Mouse (Mus musculus) midbrain, embryonic 16.5 days (tissue): ENCODE measurements around the gene Gria2. TPM values are rescaled to one million over a fixed set of nuclear protein-coding genes. Genes with fewer than 3 reads are reported as not detected.

Experiments
- ATAC-seq: fragments of 200-750 bp; cut with Nextera tagmentation; 2 replicates; pipeline ENCODE4 v1.8.0; 2017; ENCODE audit warnings: moderate TSS enrichment
- H3K27ac ChIP-seq: fragments of 300-500 bp; sonication (generic); 2 replicates; pipeline ENCODE4 v1.5.1; 2014; ENCODE audit warnings: mild to moderate bottlenecking, low read length, mixed read lengths
- H3K27me3 ChIP-seq: fragments of 300-500 bp; sonication (generic); 2 replicates; pipeline ENCODE4 v1.6.1; 2014; ENCODE audit warnings: low read depth, low read length, mixed read lengths; ENCODE audit not compliant: control insufficient read depth, insufficient read depth
- H3K36me3 ChIP-seq: fragments of 300-500 bp; sonication (generic); 2 replicates; pipeline ENCODE4 v1.6.1; 2014; ENCODE audit warnings: mild to moderate bottlenecking, low read length, moderate library complexity, mixed read lengths; ENCODE audit not compliant: control insufficient read depth, insufficient read depth
- H3K4me1 ChIP-seq: fragments of 300-500 bp; sonication (generic); 2 replicates; pipeline ENCODE4 v1.6.1; 2014; ENCODE audit warnings: mild to moderate bottlenecking, low read length, mixed read lengths; ENCODE audit not compliant: control insufficient read depth, insufficient read depth
- H3K4me2 ChIP-seq: fragments of 300-500 bp; sonication (generic); 2 replicates; pipeline ENCODE4 v1.6.1; 2014; ENCODE audit warnings: mild to moderate bottlenecking, low read length, mixed read lengths
- H3K4me3 ChIP-seq: fragments of 300-500 bp; sonication (generic); 2 replicates; pipeline ENCODE4 v1.5.1; 2014; ENCODE audit warnings: low read depth, mild to moderate bottlenecking, low read length, moderate library complexity, mixed read lengths
- H3K9ac ChIP-seq: fragments of 300-500 bp; sonication (generic); 2 replicates; pipeline ENCODE4 v1.6.1; 2014; ENCODE audit warnings: low read depth, low read length, mixed read lengths
- H3K9me3 ChIP-seq: fragments of 300-500 bp; sonication (generic); replicated peaks from 2 replicates; pipeline ENCODE4 v1.6.1; 2014; ENCODE audit warnings: mild to moderate bottlenecking, low read length, mixed read lengths; ENCODE audit not compliant: control insufficient read depth, poor library complexity, severe bottlenecking
- WGBS: fragments of 180-500 bp; shearing (Covaris S2); extraction: QIAGEN DNeasy Blood & Tissue Kit; methylation state at CpG from one replicate; pipeline ENCODE4 v1.1.7; 2014; 5-methylcytosine and 5-hydroxymethylcytosine counted together
- polyA plus RNA-seq: library from polyadenylated mRNA; unstranded; fragments of >200 nt; fragmentation: Nextera tagmentation; extraction: Ambion mirVana; gene quantifications from 2 replicates; pipeline ENCODE4 v1.2.1, GENCODE M21; 2015

The Gria2 gene
- polyA plus RNA-seq, 1 experiment from 2014 or later: 261 TPM

DNA sequence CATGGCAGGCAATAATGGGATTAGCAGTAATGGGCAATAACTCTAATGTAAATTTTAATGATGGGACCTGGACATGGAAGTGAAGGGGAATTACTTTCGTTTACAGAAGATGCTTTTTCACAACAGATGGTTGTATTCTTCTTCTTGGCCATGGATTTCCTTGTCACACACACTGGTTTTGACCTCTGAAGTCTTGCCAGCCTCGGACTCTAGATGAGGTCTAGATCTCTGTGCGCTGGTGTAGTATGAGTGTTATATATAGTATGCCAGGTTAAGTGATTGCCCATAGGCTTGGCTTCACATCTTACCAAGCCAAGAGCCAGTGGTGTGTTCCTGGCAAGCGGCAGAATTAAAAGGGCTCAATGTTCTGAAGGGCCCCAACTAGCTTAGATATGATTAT, 43.7 kb downstream of the Gria2 start:
- Histone ChIP-seq H3K9me3 (no peaks in the 10 kb centered on the region), H3K4me1 (peaks cover under 1% of the 10 kb centered on the region; the same call in 1 of the 2 replicates), H3K36me3 (no peaks in the 10 kb centered on the region), H3K9ac (no peak overlapping the region), H3K27me3 (no peaks in the 10 kb centered on the region), H3K4me3 (no peak overlapping the region), H3K4me2 (no peak overlapping the region), H3K27ac (no peak overlapping the region)
- ATAC-seq: no peak
- WGBS: 86% methylated on average over 4 of the region's 4 CpGs

DNA sequence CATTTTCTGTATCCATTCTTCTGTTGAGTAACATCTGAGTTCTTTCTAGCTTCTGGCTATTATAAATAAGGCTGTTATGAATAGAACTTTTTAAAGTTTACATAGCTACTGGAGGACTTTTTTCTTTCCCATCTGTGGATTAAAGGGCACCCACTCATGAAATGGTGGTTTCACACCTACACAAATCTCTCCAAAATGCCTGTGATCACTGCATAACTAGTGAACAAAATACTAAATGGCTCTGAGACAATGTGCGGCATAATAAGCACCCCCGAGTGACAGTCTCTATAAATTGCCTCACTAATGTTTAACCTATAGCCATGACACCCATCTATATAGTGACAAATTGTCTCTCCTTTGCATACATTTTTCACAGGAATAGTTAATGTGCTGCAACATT, 44.3 kb downstream of the Gria2 start:
- no peak overlapping the region for H3K9ac ChIP-seq
- no peaks in the 10 kb centered on the region for H3K9me3 ChIP-seq
- no peaks in the 10 kb centered on the region for H3K36me3 ChIP-seq
- no peak overlapping the region for H3K4me3 ChIP-seq
- WGBS: 92% methylated on average over 2 of the region's 2 CpGs
- H3K27me3 ChIP-seq: no peaks in the 10 kb centered on the region
- no peak overlapping the region for H3K4me2 ChIP-seq
- no peak for ATAC-seq
- H3K4me1 ChIP-seq: peaks cover 2% of the 10 kb centered on the region; the same call in 1 of the 2 replicates
- no peak overlapping the region for H3K27ac ChIP-seq

DNA sequence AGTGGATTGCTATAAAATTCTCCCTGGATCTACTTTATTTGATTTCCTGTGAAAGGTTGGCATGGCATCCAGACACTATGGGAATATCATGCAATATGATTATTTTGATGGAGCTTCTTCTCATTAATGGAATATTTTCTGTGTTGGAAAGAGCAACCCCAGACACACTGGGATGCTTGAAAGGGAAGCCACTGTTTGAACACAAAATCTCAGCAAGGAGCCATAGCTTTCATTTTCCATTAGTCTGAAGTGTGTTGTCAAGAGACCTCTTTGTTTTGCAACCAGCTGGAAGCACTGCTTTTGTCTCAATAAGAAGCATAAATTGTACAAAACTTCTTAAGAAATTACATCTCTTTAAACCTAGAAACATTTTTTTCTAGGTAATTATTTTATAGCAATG, 51.8 kb downstream of the Gria2 start:
- H3K4me3 ChIP-seq: no peak overlapping the region
- H3K9me3 ChIP-seq: no peaks in the 10 kb centered on the region
- no peak overlapping the region for H3K4me2 ChIP-seq
- H3K27ac ChIP-seq: no peak overlapping the region
- H3K36me3 ChIP-seq: peaks cover 3% of the 10 kb centered on the region; the same call in 1 of the 2 replicates
- no peaks in the 10 kb centered on the region for H3K27me3 ChIP-seq
- ATAC-seq: no peak
- no peak overlapping the region for H3K9ac ChIP-seq
- peaks cover 2% of the 10 kb centered on the region; the same call in 1 of the 2 replicates for H3K4me1 ChIP-seq

DNA sequence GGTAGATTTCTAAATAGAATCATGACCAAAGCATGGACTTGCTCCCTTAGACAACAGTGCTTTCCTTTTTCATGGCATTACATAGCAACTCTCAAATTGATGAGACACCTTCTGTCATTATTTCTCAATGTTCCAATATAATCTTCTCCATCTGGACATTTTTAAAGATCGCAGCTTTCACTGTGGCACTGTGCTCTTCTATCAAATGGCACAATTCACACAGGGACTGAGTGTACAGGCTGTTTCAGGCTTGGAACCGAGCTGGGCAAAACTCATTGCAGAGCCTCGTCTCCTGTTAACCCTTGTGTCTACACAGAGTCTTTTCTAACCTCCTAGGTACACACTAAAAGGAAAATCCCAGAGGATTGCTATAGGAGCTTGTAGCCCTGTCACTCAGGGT, 77.4 kb downstream of the Gria2 start:
- Histone ChIP-seq H3K4me1 (no peaks in the 10 kb centered on the region), H3K9ac (no peak overlapping the region), H3K4me3 (no peak overlapping the region), H3K36me3 (peaks cover 11% of the 10 kb centered on the region), H3K27ac (no peak overlapping the region), H3K27me3 (no peaks in the 10 kb centered on the region), H3K4me2 (no peak overlapping the region), H3K9me3 (no peaks in the 10 kb centered on the region)
- 68% methylated on average over 3 of the region's 3 CpGs for WGBS
- ATAC-seq: no peak

DNA sequence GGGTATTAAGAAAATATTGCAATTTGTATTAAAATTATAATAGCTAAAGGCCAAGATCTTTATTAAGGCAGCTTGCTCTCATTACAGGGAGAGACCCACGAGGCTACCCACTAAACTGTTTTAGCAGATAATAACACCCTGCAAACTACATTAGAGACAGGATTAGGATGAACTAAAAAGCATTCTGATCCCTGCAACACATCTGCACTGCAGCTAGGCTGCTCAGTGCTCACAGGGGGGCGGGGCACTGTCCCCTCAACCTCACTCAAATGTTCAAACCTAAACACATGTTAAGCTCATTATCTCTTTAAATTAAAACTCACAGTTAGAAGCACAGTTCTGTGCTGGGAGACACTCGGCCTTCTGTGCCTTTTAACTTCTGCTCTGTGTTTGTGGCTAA, 89.5 kb downstream of the Gria2 start:
- no peak overlapping the region for H3K9ac ChIP-seq
- no peak overlapping the region for H3K4me2 ChIP-seq
- ATAC-seq: peak; percentile 76
- H3K4me1 ChIP-seq: peaks cover 4% of the 10 kb centered on the region; the same call in 1 of the 2 replicates
- H3K27ac ChIP-seq: no peak overlapping the region
- peaks cover 12% of the 10 kb centered on the region for H3K36me3 ChIP-seq
- no peak overlapping the region for H3K4me3 ChIP-seq
- H3K9me3 ChIP-seq: no peaks in the 10 kb centered on the region
- no peaks in the 10 kb centered on the region for H3K27me3 ChIP-seq
- 24% methylated on average over 3 of the region's 3 CpGs for WGBS

DNA sequence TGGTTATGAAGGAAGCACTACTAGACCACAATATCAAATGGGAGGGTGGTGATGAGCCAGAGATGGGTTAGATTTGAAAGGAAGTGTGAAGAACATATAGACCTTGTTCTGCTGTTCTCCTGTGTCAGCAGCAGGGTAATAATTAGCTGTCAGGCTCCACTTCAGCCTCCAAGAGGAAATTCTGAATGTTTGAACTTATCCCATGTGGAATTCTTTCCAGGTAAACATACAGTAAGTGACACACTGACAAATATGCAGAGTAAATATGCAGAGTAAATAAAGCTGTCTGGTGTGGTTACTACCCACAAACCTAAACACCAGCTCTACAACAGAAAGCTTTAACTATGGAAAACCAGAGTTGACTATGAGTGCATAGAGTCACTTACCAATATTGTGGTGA, 93.6 kb downstream of the Gria2 start:
- Histone ChIP-seq H3K9me3 (no peaks in the 10 kb centered on the region), H3K27ac (no peak overlapping the region), H3K36me3 (peaks cover 23% of the 10 kb centered on the region), H3K4me1 (peaks cover 4% of the 10 kb centered on the region; the same call in 1 of the 2 replicates), H3K27me3 (no peaks in the 10 kb centered on the region), H3K4me3 (no peak overlapping the region), H3K4me2 (no peak overlapping the region), H3K9ac (no peak overlapping the region)
- no peak for ATAC-seq

DNA sequence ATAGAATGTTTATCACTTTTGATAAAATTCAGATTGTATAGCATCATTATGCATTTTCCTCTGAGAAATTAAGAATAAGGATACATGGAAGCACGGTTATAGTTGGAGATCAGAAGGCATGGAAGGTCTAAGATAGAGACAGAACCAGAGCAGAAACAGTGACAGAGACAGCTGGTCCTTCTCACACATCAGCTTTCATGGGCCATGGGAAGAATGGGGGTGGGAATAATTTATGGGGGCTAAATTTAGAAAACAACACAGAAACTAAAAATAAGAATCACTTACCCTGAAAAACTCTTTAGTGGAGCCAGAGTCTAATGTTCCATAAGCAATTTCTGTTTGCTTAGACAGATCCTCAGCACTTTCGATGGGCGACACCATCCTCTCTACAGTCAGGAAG, 100.5 kb downstream of the Gria2 start:
- no peaks in the 10 kb centered on the region for H3K27me3 ChIP-seq
- no peak overlapping the region for H3K4me3 ChIP-seq
- no peak overlapping the region for H3K9ac ChIP-seq
- no peak overlapping the region for H3K27ac ChIP-seq
- H3K4me1 ChIP-seq: no peaks in the 10 kb centered on the region
- H3K4me2 ChIP-seq: no peak overlapping the region
- H3K9me3 ChIP-seq: no peaks in the 10 kb centered on the region
- peaks cover 9% of the 10 kb centered on the region for H3K36me3 ChIP-seq
- no peak for ATAC-seq
- 95% methylated on average over 3 of the region's 3 CpGs for WGBS

DNA sequence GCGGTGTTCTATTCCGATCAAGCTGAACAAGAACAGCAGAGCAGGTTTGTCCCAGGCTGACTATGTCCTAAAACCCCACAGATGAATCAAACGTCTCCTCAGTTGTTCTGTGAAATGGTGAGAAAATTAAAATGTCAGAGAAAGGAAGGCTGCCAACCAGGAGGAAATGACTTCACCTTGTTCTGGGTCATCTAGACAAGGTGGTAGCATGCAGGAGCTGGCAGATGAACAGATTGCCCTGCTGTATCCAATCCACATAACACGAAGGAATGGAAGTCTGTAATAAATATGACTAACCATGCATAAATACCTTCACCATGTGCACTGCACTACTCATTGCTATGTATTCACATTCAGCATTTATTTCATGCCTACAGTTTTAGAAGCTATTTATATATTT, 105.1 kb downstream of the Gria2 start:
- no peak overlapping the region for H3K4me2 ChIP-seq
- no peak overlapping the region for H3K4me3 ChIP-seq
- H3K27ac ChIP-seq: no peak overlapping the region
- no peaks in the 10 kb centered on the region for H3K9me3 ChIP-seq
- WGBS: 81% methylated on average over 4 of the region's 4 CpGs
- no peaks in the 10 kb centered on the region for H3K27me3 ChIP-seq
- H3K36me3 ChIP-seq: no peaks in the 10 kb centered on the region
- no peaks in the 10 kb centered on the region for H3K4me1 ChIP-seq
- ATAC-seq: no peak
- H3K9ac ChIP-seq: no peak overlapping the region

DNA sequence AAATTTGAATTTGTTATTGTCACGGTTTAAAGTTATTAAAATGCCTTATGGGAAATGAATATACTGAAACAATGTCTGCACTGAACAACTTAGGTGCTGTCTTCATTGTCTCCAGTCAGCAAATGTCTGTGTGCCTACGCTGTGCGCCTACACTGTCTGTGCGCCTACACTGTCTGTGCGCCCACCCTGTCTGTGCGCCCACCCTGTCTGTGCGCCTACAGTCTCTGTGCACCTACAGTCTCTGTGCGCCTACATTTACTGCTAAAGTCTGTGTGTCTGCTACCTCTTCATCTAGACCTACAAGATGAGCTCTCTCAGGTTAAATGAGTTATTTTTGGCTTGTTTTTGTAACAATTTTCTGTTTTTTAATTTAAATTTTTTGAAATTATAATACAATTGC, 107.7 kb downstream of the Gria2 start:
- peak; percentile 58; the same call in 1 of the 2 replicates for ATAC-seq

More for the DNA sequence above, 107.7 kb downstream of the Gria2 start:
- Histone ChIP-seq H3K4me2 (no peak overlapping the region), H3K36me3 (0 out of 2 replicates have a peak, but pooled peaks cover 3% of the 10 kb centered on the region), H3K4me3 (no peak overlapping the region), H3K9ac (no peak overlapping the region), H3K27ac (no peak overlapping the region), H3K9me3 (no peaks in the 10 kb centered on the region), H3K27me3 (no peaks in the 10 kb centered on the region), H3K4me1 (no peaks in the 10 kb centered on the region)
- 100% methylated on average over 8 of the region's 8 CpGs for WGBS
